Mouse (Mus musculus) stomach, embryonic 14.5 days (tissue): ENCODE results near the gene Trp53i13. TPM values are rescaled to one million over a fixed set of nuclear protein-coding genes. Genes with fewer than 3 reads are reported as not detected.

Experiments
- ATAC-seq: fragments of 200-750 bp; cut with Nextera tagmentation; 2 replicates; pipeline ENCODE4 v1.8.0; 2017; ENCODE audit warnings: low read depth, moderate TSS enrichment; ENCODE audit not compliant: insufficient number of reproducible peaks, insufficient read depth, low FRiP score
- H3K27ac ChIP-seq: fragments of 300-500 bp; sonication (generic); 2 replicates; pipeline ENCODE4 v1.5.1; 2014; ENCODE audit warnings: mild to moderate bottlenecking, low read length, moderate library complexity, mixed read lengths
- H3K27me3 ChIP-seq: fragments of 300-500 bp; sonication (generic); 2 replicates; pipeline ENCODE4 v1.6.1; 2014; ENCODE audit warnings: low read length, control low read depth, mixed read lengths; ENCODE audit not compliant: control insufficient read depth, insufficient read depth
- H3K36me3 ChIP-seq: fragments of 300-500 bp; sonication (generic); 2 replicates; pipeline ENCODE4 v1.6.1; 2014; ENCODE audit warnings: mild to moderate bottlenecking, control low read depth, low read length, moderate library complexity, mixed read lengths; ENCODE audit not compliant: control insufficient read depth, insufficient read depth
- H3K4me1 ChIP-seq: fragments of 300-500 bp; sonication (generic); 2 replicates; pipeline ENCODE4 v1.6.1; 2014; ENCODE audit warnings: low read length, control low read depth, mixed read lengths; ENCODE audit not compliant: control insufficient read depth, insufficient read depth
- H3K4me2 ChIP-seq: fragments of 300-500 bp; sonication (generic); replicated peaks from 2 replicates; pipeline ENCODE4 v1.6.1; 2014; ENCODE audit warnings: low read depth, low read length, control low read depth
- H3K4me3 ChIP-seq: fragments of 300-500 bp; sonication (generic); 2 replicates; pipeline ENCODE4 v1.5.1; 2014; ENCODE audit warnings: low read depth, low read length, control low read depth
- H3K9ac ChIP-seq: fragments of 300-500 bp; sonication (generic); replicated peaks from 2 replicates; pipeline ENCODE4 v1.6.1; 2014; ENCODE audit warnings: low read depth, mild to moderate bottlenecking, control low read depth, low read length, moderate library complexity, mixed read lengths
- H3K9me3 ChIP-seq: fragments of 300-500 bp; sonication (generic); 2 replicates; pipeline ENCODE4 v1.6.1; 2016; ENCODE audit warnings: low read depth, low read length, control low read depth; ENCODE audit not compliant: control insufficient read depth
- WGBS: fragments of 180-500 bp; shearing (Covaris S2); extraction: QIAGEN DNeasy Blood & Tissue Kit; methylation state at CpG from one replicate; pipeline ENCODE4 v1.1.7; 2014; 5-methylcytosine and 5-hydroxymethylcytosine counted together
- polyA plus RNA-seq: library from polyadenylated mRNA; unstranded; fragments of >200 nt; fragmentation: Nextera tagmentation; extraction: Ambion mirVana; gene quantifications from 2 replicates; pipeline ENCODE4 v1.2.1, GENCODE M21; 2014

The Trp53i13 gene
- polyA plus RNA-seq, 1 experiment from 2014 or later: 38.7 TPM

GRCm38 (mm10) chr11:77483510-77484255, 32.1 kb downstream of the Trp53i13 start:
- Histone ChIP-seq H3K4me1 (peaks cover 30% of the 10 kb centered on the region), H3K4me2 (no peak overlapping the region), H3K9ac (no peak overlapping the region), H3K9me3 (no peaks in the 10 kb centered on the region), H3K27me3 (no peaks in the 10 kb centered on the region), H3K4me3 (no peak overlapping the region), H3K27ac (no peak overlapping the region), H3K36me3 (no peaks in the 10 kb centered on the region)
- no peak for ATAC-seq
- WGBS: 40% methylated on average over 11 of the region's 11 CpGs

- peaks cover 23% of the 10 kb centered on the region for H3K4me1 ChIP-seq
- H3K27me3 ChIP-seq: no peaks in the 10 kb centered on the region
- H3K27ac ChIP-seq: no peak overlapping the region
- no peak overlapping the region for H3K4me2 ChIP-seq
- H3K9me3 ChIP-seq: no peaks in the 10 kb centered on the region
- H3K9ac ChIP-seq: no peak overlapping the region
- H3K4me3 ChIP-seq: no peak overlapping the region
- no peak for ATAC-seq
- 65% methylated on average over 3 of the region's 3 CpGs for WGBS
- H3K36me3 ChIP-seq: no peaks in the 10 kb centered on the region
These were observed 32.7 kb downstream of the Trp53i13 start for GRCm38 (mm10) chr11:77483043-77483442.

GRCm38 (mm10) chr11:77476895-77477294, 38.9 kb downstream of the Trp53i13 start:
- WGBS: 89% methylated on average over 6 of the region's 6 CpGs
- no peak for ATAC-seq
- peaks cover 7% of the 10 kb centered on the region for H3K36me3 ChIP-seq
- H3K27me3 ChIP-seq: no peaks in the 10 kb centered on the region
- H3K4me2 ChIP-seq: no peak overlapping the region
- no peak overlapping the region for H3K9ac ChIP-seq
- H3K4me1 ChIP-seq: no peaks in the 10 kb centered on the region
- no peaks in the 10 kb centered on the region for H3K9me3 ChIP-seq
- H3K27ac ChIP-seq: no peak overlapping the region
- H3K4me3 ChIP-seq: no peak overlapping the region

GRCm38 (mm10) chr11:77476216-77476615, 39.6 kb downstream of the Trp53i13 start:
- no peak for ATAC-seq
- WGBS: 91% methylated on average over 14 of the region's 14 CpGs
- H3K4me2 ChIP-seq: no peak overlapping the region
- no peaks in the 10 kb centered on the region for H3K27me3 ChIP-seq
- H3K4me3 ChIP-seq: no peak overlapping the region
- peaks cover 13% of the 10 kb centered on the region for H3K36me3 ChIP-seq
- no peak overlapping the region for H3K27ac ChIP-seq
- H3K4me1 ChIP-seq: no peaks in the 10 kb centered on the region
- no peak overlapping the region for H3K9ac ChIP-seq
- no peaks in the 10 kb centered on the region for H3K9me3 ChIP-seq

- Histone ChIP-seq H3K9ac (no peak overlapping the region), H3K4me3 (no peak overlapping the region), H3K27me3 (peaks cover under 1% of the 10 kb centered on the region; the same call in 1 of the 2 replicates), H3K27ac (no peak overlapping the region), H3K9me3 (no peaks in the 10 kb centered on the region), H3K4me2 (no peak overlapping the region), H3K36me3 (peaks cover 20% of the 10 kb centered on the region), H3K4me1 (no peaks in the 10 kb centered on the region)
- ATAC-seq: no peak
- WGBS: 84% methylated on average over 16 of the region's 16 CpGs
These were observed 43.0 kb downstream of the Trp53i13 start for GRCm38 (mm10) chr11:77472775-77473174.

GRCm38 (mm10) chr11:77471407-77471806, 44.4 kb downstream of the Trp53i13 start:
- Histone ChIP-seq H3K9ac (no peak overlapping the region), H3K9me3 (no peaks in the 10 kb centered on the region), H3K4me1 (0 out of 2 replicates have a peak, but pooled peaks cover 6% of the 10 kb centered on the region), H3K27ac (no peak overlapping the region), H3K27me3 (peaks cover 12% of the 10 kb centered on the region), H3K36me3 (peaks cover 20% of the 10 kb centered on the region), H3K4me3 (no peak overlapping the region), H3K4me2 (no peak overlapping the region)
- 76% methylated on average over 29 of the region's 29 CpGs for WGBS
- no peak for ATAC-seq

- Histone ChIP-seq H3K9me3 (no peaks in the 10 kb centered on the region), H3K27me3 (peaks cover 19% of the 10 kb centered on the region), H3K36me3 (peaks cover 16% of the 10 kb centered on the region; the same call in 1 of the 2 replicates), H3K4me3 (no peak overlapping the region), H3K4me1 (0 out of 2 replicates have a peak, but pooled peaks cover 6% of the 10 kb centered on the region), H3K9ac (no peak overlapping the region), H3K27ac (no peak overlapping the region), H3K4me2 (no peak overlapping the region)
- no peak for ATAC-seq
- 77% methylated on average over 9 of the region's 9 CpGs for WGBS
These were observed 47.4 kb downstream of the Trp53i13 start for GRCm38 (mm10) chr11:77468397-77468796.

GRCm38 (mm10) chr11:77467784-77468183, 48.0 kb downstream of the Trp53i13 start:
- Histone ChIP-seq H3K4me1 (0 out of 2 replicates have a peak, but pooled peaks cover 6% of the 10 kb centered on the region), H3K9me3 (no peaks in the 10 kb centered on the region), H3K27ac (no peak overlapping the region), H3K9ac (no peak overlapping the region), H3K4me2 (no peak overlapping the region), H3K27me3 (peaks cover 20% of the 10 kb centered on the region), H3K4me3 (no peak overlapping the region), H3K36me3 (peaks cover 16% of the 10 kb centered on the region; the same call in 1 of the 2 replicates)
- ATAC-seq: no peak
- 13% methylated on average over 20 of the region's 20 CpGs for WGBS
